ENCODE assay signal across 12 mouse cellular contexts in genomic region chr4:40217910-40218309, GRCm38 (mm10). TPM values are rescaled to one million over a fixed set of nuclear protein-coding genes. Genes with fewer than 3 reads are reported as not detected.
DNase-seq lines count a peak whose midpoint lies in the region; ATAC-seq and TF ChIP-seq lines count a peak whose summit lies in the region.
"Had no signal": no experiment of that assay in that cellular context is flagged by ENCODE, and none has a peak within 500 bp of the region (broad histone marks: within the 10 kb centered on the region; RNA-seq: fewer than 3 reads in every experiment).

No protein-coding gene starts in this region.

- H3K4me3 ChIP-seq in midbrain, embryonic 11.5 days (ENCODE audit: low read depth, low read length): no peak overlapping the region
- H3K4me3 ChIP-seq in midbrain, embryonic 14.5 days (replicated peaks; ENCODE audit: low read depth, low read length): no peak overlapping the region
- H3K4me3 ChIP-seq in MEL (ENCODE audit: control insufficient read depth in 1 of 2, insufficient read depth in 1 of 2, low read depth in 2 of 2, low read length in 2 of 2): no peak overlapping the region
- H3K4me3 ChIP-seq in midbrain, postnatal 0 days (ENCODE audit: low read depth, low read length): no peak overlapping the region
- H3K4me3 ChIP-seq: heart, embryonic 15.5 days; hindbrain, embryonic 12.5 days; liver, embryonic 12.5 days; midbrain, embryonic 10.5 days had no signal

- no peak for TF ChIP-seq EP300 in MEL (IDR thresholded peaks at IDR 0.05; ENCODE audit: low read depth in 1 of 2, low read length in 2 of 2)

- H3K27ac ChIP-seq in midbrain, embryonic 11.5 days (ENCODE audit: low read depth, low read length): no peak overlapping the region
- H3K27ac ChIP-seq in midbrain, embryonic 14.5 days (replicated peaks; ENCODE audit: low read depth, low read length): no peak overlapping the region
- no peak overlapping the region for H3K27ac ChIP-seq in MEL (ENCODE audit: control insufficient read depth, low read depth, low read length)
- H3K27ac ChIP-seq in midbrain, postnatal 0 days (ENCODE audit: low read depth, low read length): no peak overlapping the region
- H3K27ac ChIP-seq: heart, embryonic 15.5 days; hindbrain, embryonic 12.5 days; liver, embryonic 12.5 days; midbrain, embryonic 10.5 days had no signal

- 52% methylated on average over 3 of the region's 3 CpGs for WGBS in midbrain, embryonic 11.5 days
- 67% methylated on average over 3 of the region's 3 CpGs for WGBS in midbrain, embryonic 14.5 days
- 56% methylated on average over 3 of the region's 3 CpGs for WGBS in midbrain, postnatal 0 days

- no peaks in the 10 kb centered on the region for H3K36me3 ChIP-seq in midbrain, embryonic 11.5 days (ENCODE audit: control insufficient read depth, insufficient read depth, low read length)
- no peaks in the 10 kb centered on the region for H3K36me3 ChIP-seq in midbrain, embryonic 14.5 days (ENCODE audit: control insufficient read depth, insufficient read depth, low read length)
- H3K36me3 ChIP-seq in MEL (ENCODE audit: control insufficient read depth in 1 of 2, insufficient read depth in 2 of 2, low read length in 2 of 2): no peaks in the 10 kb centered on the region
- H3K36me3 ChIP-seq in midbrain, postnatal 0 days (ENCODE audit: insufficient read depth, low read length): no peaks in the 10 kb centered on the region
- H3K36me3 ChIP-seq: hindbrain, embryonic 12.5 days; liver, embryonic 12.5 days; midbrain, embryonic 10.5 days had no signal

- ATAC-seq in midbrain, embryonic 11.5 days (ENCODE audit: low FRiP score): no peak
- no peak for ATAC-seq in midbrain, embryonic 14.5 days (ENCODE audit: low FRiP score, low TSS enrichment)
- no peak for ATAC-seq in midbrain, postnatal 0 days (ENCODE audit: low FRiP score)
- ATAC-seq: liver, embryonic 12.5 days had no signal

- peak; percentile 20 for TF ChIP-seq RAD21 in MEL (IDR thresholded peaks at IDR 0.05; ENCODE audit: low read depth, low read length)

- no peaks in the 10 kb centered on the region for H3K9me3 ChIP-seq in midbrain, embryonic 11.5 days (ENCODE audit: control insufficient read depth, low read length)
- H3K9me3 ChIP-seq in midbrain, embryonic 14.5 days (ENCODE audit: control insufficient read depth, low read length): no peaks in the 10 kb centered on the region
- H3K9me3 ChIP-seq in MEL (replicated peaks; ENCODE audit: insufficient read depth, low read length): no peaks in the 10 kb centered on the region
- no peaks in the 10 kb centered on the region for H3K9me3 ChIP-seq in midbrain, postnatal 0 days (ENCODE audit: low read length)
- H3K9me3 ChIP-seq: heart, embryonic 15.5 days; hindbrain, embryonic 12.5 days; liver, embryonic 12.5 days; midbrain, embryonic 10.5 days had no signal

- DNase-seq in midbrain, embryonic 11.5 days (ENCODE audit: low spot score, missing footprints): peak; percentile 28
- DNase-seq in midbrain, embryonic 14.5 days: no peak
- peak; percentile 26 for DNase-seq in CD4-positive helper T cell, adult 2 months (ENCODE audit: low read depth, low spot score)
- DNase-seq in MEL (ENCODE audit: low read depth, low spot score): peak; percentile 43
- DNase-seq in induced T-regulatory cell, adult 2 months (ENCODE audit: low read depth): peak; percentile 35
- DNase-seq in midbrain, postnatal 0 days (ENCODE audit: low spot score): no peak
- DNase-seq in cerebellum, adult 11-12 months: no peak
- DNase-seq: cerebellum, adult 2 months had no signal

- peaks cover 5% of the 10 kb centered on the region; the same call in 1 of the 2 replicates for H3K4me1 ChIP-seq in midbrain, embryonic 11.5 days (ENCODE audit: control insufficient read depth, insufficient read depth, low read length)
- H3K4me1 ChIP-seq in midbrain, embryonic 14.5 days (ENCODE audit: control insufficient read depth, insufficient read depth, low read length): 0 out of 2 replicates have a peak, but pooled peaks cover 5% of the 10 kb centered on the region
- peaks cover 0 to 4% of the 10 kb centered on the region in 2 experiments; a peak in 1 of 4 replicates for H3K4me1 ChIP-seq in MEL (ENCODE audit: control insufficient read depth in 1 of 2, insufficient read depth in 2 of 2, low read length in 2 of 2)
- H3K4me1 ChIP-seq in midbrain, postnatal 0 days (ENCODE audit: insufficient read depth, low read length): no peaks in the 10 kb centered on the region

- TF ChIP-seq POLR2A in MEL (IDR thresholded peaks at IDR 0.05; ENCODE audit: control insufficient read depth in 1 of 2, insufficient read depth in 1 of 2, low read depth in 1 of 2, low read length in 2 of 2, poor library complexity in 1 of 2): no peak

- no peaks in the 10 kb centered on the region for H3K79me2 ChIP-seq in MEL (ENCODE audit: control insufficient read depth, insufficient read depth, low read length, poor library complexity)

- no peaks in the 10 kb centered on the region for H3K27me3 ChIP-seq in midbrain, embryonic 11.5 days (ENCODE audit: control insufficient read depth, insufficient read depth, low read length)
- H3K27me3 ChIP-seq in midbrain, embryonic 14.5 days (ENCODE audit: control insufficient read depth, insufficient read depth, low read length): no peaks in the 10 kb centered on the region
- no peaks in the 10 kb centered on the region for H3K27me3 ChIP-seq in MEL (ENCODE audit: control insufficient read depth in 1 of 2, insufficient read depth in 2 of 2, low read length in 2 of 2)
- no peaks in the 10 kb centered on the region for H3K27me3 ChIP-seq in midbrain, postnatal 0 days (ENCODE audit: insufficient read depth, low read length)
- H3K27me3 ChIP-seq: heart, embryonic 15.5 days had no signal

- no peak overlapping the region for H3K4me2 ChIP-seq in midbrain, embryonic 11.5 days
- no peak overlapping the region for H3K4me2 ChIP-seq in midbrain, embryonic 14.5 days (ENCODE audit: low read length)
- H3K4me2 ChIP-seq in midbrain, postnatal 0 days (ENCODE audit: low read depth, low read length, poor library complexity, severe bottlenecking): no peak overlapping the region
- H3K4me2 ChIP-seq: heart, embryonic 15.5 days; hindbrain, embryonic 12.5 days; liver, embryonic 12.5 days had no signal

- no peak overlapping the region for H3K9ac ChIP-seq in midbrain, embryonic 11.5 days (ENCODE audit: low read length)
- no peak overlapping the region for H3K9ac ChIP-seq in midbrain, embryonic 14.5 days (replicated peaks; ENCODE audit: low read length)
- no peak overlapping the region for H3K9ac ChIP-seq in MEL (ENCODE audit: control insufficient read depth, low read depth, low read length, poor library complexity, severe bottlenecking)
- H3K9ac ChIP-seq in midbrain, postnatal 0 days (replicated peaks; ENCODE audit: low read length, poor library complexity, severe bottlenecking): no peak overlapping the region
- H3K9ac ChIP-seq: heart, embryonic 15.5 days; hindbrain, embryonic 12.5 days; liver, embryonic 12.5 days had no signal

- peak in 2 of 3 experiments; percentile 33 to 40; a peak in 3 of 6 replicates for TF ChIP-seq CTCF in MEL (IDR thresholded peaks at IDR 0.05 in 2 of 3, conservative IDR thresholded peaks at IDR 0.05 in 1 of 3; ENCODE audit: control insufficient read depth in 1 of 3, insufficient read depth in 1 of 3, low read depth in 2 of 3, low read length in 3 of 3, poor library complexity in 1 of 3, severe bottlenecking in 1 of 3)
- no peak for TF ChIP-seq CTCF in midbrain, postnatal 0 days (IDR thresholded peaks at IDR 0.05)

TF ChIP-seq in MEL, 35 proteins besides CTCF, POLR2A, EP300 and RAD21:
- TF ChIP-seq ZC3H11A (IDR thresholded peaks at IDR 0.05; ENCODE audit: low read depth, low read length) (0 out of 2 replicates have a peak, but pooled peaks have one; percentile 14), HCFC1 (IDR thresholded peaks at IDR 0.05; ENCODE audit: low read depth, low read length) (no peak), MAX (IDR thresholded peaks at IDR 0.05; ENCODE audit: low read length) (no peak), SMC3 (IDR thresholded peaks at IDR 0.05; ENCODE audit: low read depth, low read length) (peak; percentile 5; the same call in 1 of the 2 replicates)

RNA-seq across cellular contexts. Expression of gene Ddx58, which starts 21.7 kb away (rescaled TPM):
- 2.1 and 3.0 TPM in 2 replicates for polyA plus RNA-seq in midbrain, embryonic 11.5 days (2014; fragmentation: Nextera tagmentation; extraction: Ambion mirVana)
- 1.9 and 3.7 TPM in 2 replicates for polyA plus RNA-seq in midbrain, embryonic 14.5 days (2014; fragmentation: Nextera tagmentation; extraction: Ambion mirVana)
- total RNA-seq in MEL (2012; rRNA removed): 0.26 and 0.58 TPM in 2 replicates
- polyA plus RNA-seq in MEL (2012; ENCODE audit: insufficient read depth in 1 of 2, insufficient read length in 2 of 2, low read depth in 1 of 2, low replicate concordance in 2 of 2, missing spikeins in 1 of 2): 1 to 10 TPM in 1 of 2 experiments, not detected in 1; 1.0 TPM
- 5.0 and 6.4 TPM in 2 replicates for total RNA-seq in midbrain, postnatal 0 days (2014; rRNA removed)
- 3.0 and 3.3 TPM in 2 replicates for polyA plus RNA-seq in midbrain, postnatal 0 days (2015; fragmentation: Nextera tagmentation; extraction: Ambion mirVana)

RNA-seq across cellular contexts. Expression of gene Smim27, which starts 51.5 kb away (rescaled TPM):
- 28.8 and 38.0 TPM in 2 replicates for polyA plus RNA-seq in midbrain, embryonic 11.5 days (2014; fragmentation: Nextera tagmentation; extraction: Ambion mirVana)
- polyA plus RNA-seq in midbrain, embryonic 14.5 days (2014; fragmentation: Nextera tagmentation; extraction: Ambion mirVana): 9.7 and 15.9 TPM in 2 replicates
- 5.7 and 7.3 TPM in 2 replicates for total RNA-seq in MEL (2012; rRNA removed)
- polyA plus RNA-seq in MEL (2012; ENCODE audit: insufficient read depth in 1 of 2, insufficient read length in 2 of 2, low read depth in 1 of 2, low replicate concordance in 2 of 2, missing spikeins in 1 of 2): 10 to 100 TPM in 1 of 2 experiments, not detected in 1; 12.1 TPM
- total RNA-seq in midbrain, postnatal 0 days (2014; rRNA removed): 0.71 and 3.0 TPM in 2 replicates
- 13.9 and 18.8 TPM in 2 replicates for polyA plus RNA-seq in midbrain, postnatal 0 days (2015; fragmentation: Nextera tagmentation; extraction: Ambion mirVana)

RNA-seq across cellular contexts. Expression of gene Topors, which starts 51.7 kb away (rescaled TPM):
- polyA plus RNA-seq in midbrain, embryonic 11.5 days (2014; fragmentation: Nextera tagmentation; extraction: Ambion mirVana): 48.9 and 52.3 TPM in 2 replicates
- polyA plus RNA-seq in midbrain, embryonic 14.5 days (2014; fragmentation: Nextera tagmentation; extraction: Ambion mirVana): 24.3 and 36.2 TPM in 2 replicates
- 36.2 and 38.3 TPM in 2 replicates for total RNA-seq in MEL (2012; rRNA removed)
- polyA plus RNA-seq in MEL (2012; ENCODE audit: insufficient read depth in 1 of 2, insufficient read length in 2 of 2, low read depth in 1 of 2, low replicate concordance in 2 of 2, missing spikeins in 1 of 2): 10 to 100 TPM; 32.0 to 62.7 TPM
- 24.4 and 25.3 TPM in 2 replicates for total RNA-seq in midbrain, postnatal 0 days (2014; rRNA removed)
- polyA plus RNA-seq in midbrain, postnatal 0 days (2015; fragmentation: Nextera tagmentation; extraction: Ambion mirVana): 25.9 and 29.9 TPM in 2 replicates

Comparison
In these comparisons a context has a peak if more than half of its experiments do, and no peak if none do; other contexts are left out.
1. DNase-seq: peak in midbrain, embryonic 11.5 days (single experiment), CD4-positive helper T cell, adult 2 months (single experiment), MEL (single experiment) and induced T-regulatory cell, adult 2 months (single experiment); none in midbrain, embryonic 14.5 days (single experiment), midbrain, postnatal 0 days (single experiment) and cerebellum, adult 11-12 months (single experiment).